Mouse (Mus musculus): ENCODE data around the gene Chsy1. TPM values are rescaled to one million over a fixed set of nuclear protein-coding genes. Genes with fewer than 3 reads are reported as not detected.

Chsy1 gene
- polyA plus RNA-seq, 1 experiment from 2014 or later: 23.1 TPM

DNA sequence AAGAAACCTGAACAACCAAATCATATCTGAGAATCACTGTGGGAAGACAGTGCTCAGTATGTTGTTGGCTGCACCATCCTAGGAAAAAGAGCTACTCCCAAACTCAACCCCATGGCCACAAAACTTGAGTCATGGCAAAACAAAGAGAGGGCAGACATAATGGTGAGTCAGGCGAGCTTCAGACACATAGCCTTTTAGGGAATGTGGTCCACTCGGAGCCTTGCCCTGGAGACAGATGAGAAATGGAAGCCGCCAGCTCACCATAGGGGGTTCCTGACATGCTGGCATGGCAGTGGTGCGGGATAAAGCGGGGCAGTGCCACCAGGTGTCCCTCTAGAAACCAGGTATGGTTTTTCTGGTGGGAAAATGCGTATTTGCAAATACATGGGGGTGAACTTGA, 68.8 kb downstream of the Chsy1 start:
- no peak overlapping the region for H3K4me3 ChIP-seq (ENCODE audit: low read depth, low read length)
- no peak overlapping the region for H3K9ac ChIP-seq (ENCODE audit: low read depth, low read length)
- peaks cover 11% of the 10 kb centered on the region for H3K4me1 ChIP-seq (replicated peaks; ENCODE audit: control insufficient read depth, insufficient read depth, low read length)
- no peak overlapping the region for H3K27ac ChIP-seq (ENCODE audit: low read depth, low read length)
- H3K36me3 ChIP-seq (ENCODE audit: control insufficient read depth, insufficient read depth, low read length): peaks cover 12% of the 10 kb centered on the region; the same call in 1 of the 2 replicates
- WGBS: 84% methylated on average over 6 of the region's 6 CpGs
- ATAC-seq (replicated peaks; ENCODE audit: low FRiP score) (no peak), DNase-seq (ENCODE audit: low spot score) (no peak)
- H3K4me2 ChIP-seq: no peak overlapping the region
- H3K9me3 ChIP-seq (ENCODE audit: control insufficient read depth, low read length): no peaks in the 10 kb centered on the region; the same call in 1 of the 2 replicates
- H3K27me3 ChIP-seq (replicated peaks; ENCODE audit: control insufficient read depth, insufficient read depth, low read length): no peaks in the 10 kb centered on the region

DNA sequence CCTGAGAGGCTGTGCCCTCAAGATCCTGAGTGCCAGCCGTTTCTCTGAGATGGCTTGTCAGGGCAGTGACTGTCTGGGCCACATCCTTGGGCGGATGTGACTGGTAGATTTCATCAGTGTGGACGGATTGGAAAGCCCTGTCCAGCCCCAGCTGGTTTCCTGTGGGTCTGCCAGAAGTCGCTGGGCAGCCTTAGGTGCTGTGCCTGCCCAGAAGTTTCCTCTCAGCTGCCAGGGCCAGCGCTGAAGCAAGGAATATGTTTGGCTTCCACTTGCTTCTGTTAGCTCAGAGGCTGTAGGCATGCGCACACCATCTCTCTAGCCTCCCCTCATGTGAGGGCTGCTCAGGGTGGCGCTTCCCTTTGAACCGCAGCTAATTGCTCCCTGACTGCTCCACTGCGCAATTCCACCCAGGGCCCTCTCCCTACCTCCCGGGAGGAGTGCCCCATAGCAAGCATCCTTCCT, 69.8 kb downstream of the Chsy1 start:
- H3K27me3 ChIP-seq (replicated peaks; ENCODE audit: control insufficient read depth, insufficient read depth, low read length): no peaks in the 10 kb centered on the region
- peaks cover 11% of the 10 kb centered on the region for H3K4me1 ChIP-seq (replicated peaks; ENCODE audit: control insufficient read depth, insufficient read depth, low read length)
- 0 out of 2 replicates have a peak, but pooled peaks have one; percentile 17 for ATAC-seq (replicated peaks; ENCODE audit: low FRiP score)
- H3K4me2 ChIP-seq: no peak overlapping the region
- H3K27ac ChIP-seq (ENCODE audit: low read depth, low read length): no peak overlapping the region
- no peaks in the 10 kb centered on the region; the same call in 1 of the 2 replicates for H3K9me3 ChIP-seq (ENCODE audit: control insufficient read depth, low read length)
- WGBS: 52% methylated on average over 10 of the region's 10 CpGs
- H3K9ac ChIP-seq (ENCODE audit: low read depth, low read length): no peak overlapping the region
- peaks cover 9% of the 10 kb centered on the region; the same call in 1 of the 2 replicates for H3K36me3 ChIP-seq (ENCODE audit: control insufficient read depth, insufficient read depth, low read length)
- no peak for DNase-seq (ENCODE audit: low spot score)
- no peak overlapping the region for H3K4me3 ChIP-seq (ENCODE audit: low read depth, low read length)

DNA sequence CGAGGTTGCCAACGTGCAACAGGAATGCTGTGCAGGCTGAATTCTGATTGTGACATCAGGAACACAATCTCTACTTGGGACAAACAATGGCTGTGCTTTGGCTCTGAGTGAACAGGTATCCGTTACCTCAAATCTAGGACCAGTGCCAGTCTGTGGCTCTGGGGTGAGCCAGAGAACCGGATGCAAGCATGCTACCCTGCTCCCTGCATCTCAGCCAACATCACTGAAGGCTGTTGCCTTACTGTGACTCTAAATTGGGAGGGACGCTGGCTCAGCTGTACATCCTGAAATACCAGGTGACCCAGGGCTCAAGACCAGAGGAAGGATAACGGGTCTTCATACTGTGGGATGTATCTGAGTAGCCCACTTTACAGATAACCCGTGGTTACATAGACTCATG, 70.4 kb downstream of the Chsy1 start:
- Histone ChIP-seq H3K9me3 (ENCODE audit: control insufficient read depth, low read length) (no peaks in the 10 kb centered on the region; the same call in 1 of the 2 replicates), H3K36me3 (ENCODE audit: control insufficient read depth, insufficient read depth, low read length) (peaks cover 7% of the 10 kb centered on the region; the same call in 1 of the 2 replicates), H3K27ac (ENCODE audit: low read depth, low read length) (no peak overlapping the region), H3K9ac (ENCODE audit: low read depth, low read length) (no peak overlapping the region), H3K4me1 (replicated peaks; ENCODE audit: control insufficient read depth, insufficient read depth, low read length) (peaks cover 11% of the 10 kb centered on the region), H3K27me3 (replicated peaks; ENCODE audit: control insufficient read depth, insufficient read depth, low read length) (no peaks in the 10 kb centered on the region), H3K4me2 (no peak overlapping the region), H3K4me3 (ENCODE audit: low read depth, low read length) (no peak overlapping the region)
- WGBS: 78% methylated on average over 7 of the region's 7 CpGs
- ATAC-seq (replicated peaks; ENCODE audit: low FRiP score): no peak
- DNase-seq (ENCODE audit: low spot score): no peak

DNA sequence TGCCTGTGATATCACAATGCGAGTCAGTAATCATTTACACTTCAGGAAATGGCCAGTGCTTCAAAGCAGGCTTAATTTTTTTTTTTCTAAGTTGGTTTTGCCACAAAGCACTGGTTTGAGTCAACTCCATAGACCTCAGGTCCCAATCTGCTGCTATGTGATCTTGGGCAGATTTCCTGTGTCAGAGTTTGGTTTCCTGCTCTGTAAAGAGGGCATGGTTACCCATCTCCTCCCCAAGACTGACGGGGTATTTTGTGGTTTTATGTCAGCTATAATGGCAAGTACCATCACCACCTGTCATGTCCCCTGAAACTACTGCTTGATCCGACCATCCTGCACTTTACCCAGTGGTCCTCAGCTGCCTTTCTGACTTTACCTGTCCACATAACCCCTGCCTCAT, 70.9 kb downstream of the Chsy1 start:
- H3K9ac ChIP-seq (ENCODE audit: low read depth, low read length): no peak overlapping the region
- H3K9me3 ChIP-seq (ENCODE audit: control insufficient read depth, low read length): no peaks in the 10 kb centered on the region; the same call in 1 of the 2 replicates
- H3K36me3 ChIP-seq (ENCODE audit: control insufficient read depth, insufficient read depth, low read length): peaks cover 4% of the 10 kb centered on the region; the same call in 1 of the 2 replicates
- no peak overlapping the region for H3K27ac ChIP-seq (ENCODE audit: low read depth, low read length)
- no peak for ATAC-seq (replicated peaks; ENCODE audit: low FRiP score)
- no peak for DNase-seq (ENCODE audit: low spot score)
- WGBS: 50% methylated on average over 3 of the region's 3 CpGs
- no peak overlapping the region for H3K4me3 ChIP-seq (ENCODE audit: low read depth, low read length)
- H3K4me1 ChIP-seq (replicated peaks; ENCODE audit: control insufficient read depth, insufficient read depth, low read length): peaks cover 11% of the 10 kb centered on the region
- H3K4me2 ChIP-seq: no peak overlapping the region
- H3K27me3 ChIP-seq (replicated peaks; ENCODE audit: control insufficient read depth, insufficient read depth, low read length): no peaks in the 10 kb centered on the region

DNA sequence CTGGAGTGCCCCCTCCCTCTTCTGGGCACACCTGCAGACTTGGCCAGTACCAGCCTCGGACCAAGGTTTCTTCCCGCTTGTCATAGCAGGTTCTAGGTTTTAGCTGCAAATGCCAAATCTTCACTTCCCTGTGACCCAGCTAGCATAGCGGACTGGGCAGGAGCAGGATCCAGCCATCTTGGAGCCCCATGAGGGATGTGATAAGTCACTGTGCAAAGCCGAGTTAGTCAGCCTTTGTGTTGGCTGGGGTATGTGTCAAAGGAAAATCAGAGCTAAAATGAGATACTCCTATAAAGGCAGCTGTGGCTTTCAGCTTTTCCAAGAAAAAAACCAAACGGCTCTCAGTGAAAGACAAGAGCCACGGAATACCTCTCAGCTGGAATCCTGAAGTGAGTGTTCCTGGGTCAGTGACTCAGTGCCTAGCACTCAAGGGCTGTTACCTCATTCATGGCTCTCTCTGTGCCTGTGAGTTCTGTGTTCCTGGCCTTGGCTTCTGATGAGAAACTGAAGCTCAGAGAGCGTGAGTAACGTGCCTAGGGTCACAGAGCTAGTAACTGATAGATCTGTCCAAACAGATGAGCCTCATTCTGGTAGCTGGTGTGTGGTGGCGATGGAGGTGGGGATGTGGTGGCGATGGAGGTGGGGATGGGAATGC, 71.5 kb downstream of the Chsy1 start:
- no peak for ATAC-seq (replicated peaks; ENCODE audit: low FRiP score)
- Histone ChIP-seq H3K4me2 (no peak overlapping the region), H3K27ac (ENCODE audit: low read depth, low read length) (no peak overlapping the region), H3K4me3 (ENCODE audit: low read depth, low read length) (no peak overlapping the region), H3K36me3 (ENCODE audit: control insufficient read depth, insufficient read depth, low read length) (peaks cover 4% of the 10 kb centered on the region; the same call in 1 of the 2 replicates), H3K4me1 (replicated peaks; ENCODE audit: control insufficient read depth, insufficient read depth, low read length) (peaks cover 10% of the 10 kb centered on the region), H3K9ac (ENCODE audit: low read depth, low read length) (no peak overlapping the region), H3K9me3 (ENCODE audit: control insufficient read depth, low read length) (no peaks in the 10 kb centered on the region; the same call in 1 of the 2 replicates), H3K27me3 (replicated peaks; ENCODE audit: control insufficient read depth, insufficient read depth, low read length) (no peaks in the 10 kb centered on the region)
- no peak for DNase-seq (ENCODE audit: low spot score)
- WGBS: 82% methylated on average over 10 of the region's 10 CpGs

DNA sequence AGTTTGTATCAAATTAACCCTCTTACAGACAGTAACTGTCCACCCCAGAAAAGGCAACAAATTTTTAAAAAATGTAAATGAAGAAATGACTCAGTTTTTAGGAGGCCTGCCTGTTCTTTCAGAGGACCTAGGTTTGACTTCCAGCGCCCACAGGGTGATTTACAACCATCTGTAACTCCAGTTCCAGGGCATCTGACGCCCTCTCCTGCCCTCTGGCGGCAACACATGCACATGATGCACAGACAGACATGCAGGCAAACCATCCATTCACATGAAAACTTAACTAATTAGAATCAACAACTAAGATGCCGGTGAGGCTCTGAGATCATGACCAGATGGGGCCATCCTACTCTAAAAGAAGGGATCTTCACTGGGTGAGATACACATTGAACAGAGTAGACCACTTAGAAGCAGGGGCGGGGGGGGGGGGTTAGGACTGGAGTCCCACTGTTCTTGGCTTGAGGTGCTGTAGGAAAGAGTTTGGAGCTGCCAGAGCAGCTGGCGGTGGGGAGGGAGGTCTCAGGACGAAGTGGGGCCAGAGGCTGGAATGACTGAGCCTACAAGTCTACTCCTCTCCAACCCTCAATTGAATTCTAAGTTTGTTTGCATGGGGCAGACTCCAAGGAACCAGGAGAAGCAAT, 72.9 kb downstream of the Chsy1 start:
- ATAC-seq (replicated peaks; ENCODE audit: low FRiP score): no peak
- 85% methylated on average over 7 of the region's 7 CpGs for WGBS

DNA sequence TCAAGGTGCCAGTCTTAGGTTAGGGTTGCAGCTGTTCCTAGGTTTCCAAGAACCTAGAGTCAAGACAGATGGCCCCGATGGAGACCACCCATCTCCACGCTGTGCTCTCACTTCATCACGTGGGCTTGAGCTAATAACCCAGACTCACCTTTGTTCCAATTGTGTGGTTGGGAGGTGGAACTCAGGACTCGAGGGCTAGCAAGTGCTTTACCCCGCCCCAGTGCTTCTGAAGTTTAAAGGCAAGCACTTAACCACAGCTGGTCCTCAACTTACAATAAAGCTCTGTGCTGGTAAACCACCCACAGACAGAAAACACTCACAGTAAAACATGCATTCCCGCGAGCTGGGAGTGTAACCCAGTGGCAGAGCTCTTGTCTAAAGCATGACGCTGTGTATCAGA, 74.1 kb downstream of the Chsy1 start:
- Histone ChIP-seq H3K9me3 (ENCODE audit: control insufficient read depth, low read length) (no peaks in the 10 kb centered on the region; the same call in 1 of the 2 replicates), H3K36me3 (ENCODE audit: control insufficient read depth, insufficient read depth, low read length) (no peaks in the 10 kb centered on the region), H3K27me3 (replicated peaks; ENCODE audit: control insufficient read depth, insufficient read depth, low read length) (no peaks in the 10 kb centered on the region), H3K4me2 (no peak overlapping the region), H3K4me3 (ENCODE audit: low read depth, low read length) (no peak overlapping the region), H3K9ac (ENCODE audit: low read depth, low read length) (no peak overlapping the region), H3K4me1 (replicated peaks; ENCODE audit: control insufficient read depth, insufficient read depth, low read length) (peaks cover 16% of the 10 kb centered on the region), H3K27ac (ENCODE audit: low read depth, low read length) (no peak overlapping the region)
- DNase-seq (ENCODE audit: low spot score): no peak
- ATAC-seq (replicated peaks; ENCODE audit: low FRiP score): no peak
- WGBS: 83% methylated on average over 8 of the region's 8 CpGs

More for the DNA sequence above, 72.9 kb downstream of the Chsy1 start:
- no peak overlapping the region for H3K27ac ChIP-seq (ENCODE audit: low read depth, low read length)
- H3K4me1 ChIP-seq (replicated peaks; ENCODE audit: control insufficient read depth, insufficient read depth, low read length): peaks cover 5% of the 10 kb centered on the region
- no peaks in the 10 kb centered on the region; the same call in 1 of the 2 replicates for H3K9me3 ChIP-seq (ENCODE audit: control insufficient read depth, low read length)
- H3K4me3 ChIP-seq (ENCODE audit: low read depth, low read length): no peak overlapping the region
- no peak overlapping the region for H3K4me2 ChIP-seq
- H3K27me3 ChIP-seq (replicated peaks; ENCODE audit: control insufficient read depth, insufficient read depth, low read length): no peaks in the 10 kb centered on the region
- H3K36me3 ChIP-seq (ENCODE audit: control insufficient read depth, insufficient read depth, low read length): no peaks in the 10 kb centered on the region
- no peak overlapping the region for H3K9ac ChIP-seq (ENCODE audit: low read depth, low read length)
- DNase-seq (ENCODE audit: low spot score): no peak

DNA sequence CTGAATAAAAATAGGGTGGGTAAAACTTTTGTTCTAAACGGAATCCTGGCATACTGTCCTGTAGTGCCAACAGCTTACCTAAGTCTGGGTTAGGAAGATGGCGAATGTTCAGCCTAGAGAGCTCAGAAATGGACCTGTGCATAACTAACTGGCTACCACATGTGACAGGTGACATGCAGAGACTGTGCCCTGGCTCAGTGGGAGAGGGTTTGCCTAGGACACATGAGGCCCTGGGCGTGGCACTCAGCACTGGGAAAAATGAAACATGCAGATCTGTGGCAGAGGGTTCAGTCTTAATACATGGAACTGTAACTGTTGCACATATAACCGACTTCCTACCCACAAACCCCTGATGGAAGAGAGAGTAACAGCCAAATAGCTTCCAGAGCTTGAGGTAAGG, 74.7 kb downstream of the Chsy1 start:
- 79% methylated on average over 4 of the region's 4 CpGs for WGBS
- Histone ChIP-seq H3K4me2 (no peak overlapping the region), H3K4me1 (replicated peaks; ENCODE audit: control insufficient read depth, insufficient read depth, low read length) (peaks cover 16% of the 10 kb centered on the region), H3K4me3 (ENCODE audit: low read depth, low read length) (no peak overlapping the region), H3K27ac (ENCODE audit: low read depth, low read length) (no peak overlapping the region), H3K36me3 (ENCODE audit: control insufficient read depth, insufficient read depth, low read length) (no peaks in the 10 kb centered on the region), H3K9ac (ENCODE audit: low read depth, low read length) (no peak overlapping the region), H3K9me3 (ENCODE audit: control insufficient read depth, low read length) (no peaks in the 10 kb centered on the region; the same call in 1 of the 2 replicates), H3K27me3 (replicated peaks; ENCODE audit: control insufficient read depth, insufficient read depth, low read length) (no peaks in the 10 kb centered on the region)
- ATAC-seq (replicated peaks; ENCODE audit: low FRiP score) (no peak), DNase-seq (ENCODE audit: low spot score) (no peak)
